Mouse (Mus musculus) liver, adult 2 months (tissue): ENCODE results near the gene Wasf2.

Experiments used
- CTCF ChIP-seq: fragments of 200-500 bp; IDR thresholded peaks from 2 replicates; pipeline ENCODE4 v1.5.1; 2011; ENCODE audit warnings: low read depth, low read length, control low read depth
- POLR2A ChIP-seq: fragments of 200-500 bp; IDR thresholded peaks from 2 replicates; pipeline ENCODE4 v1.6.1; 2011; ENCODE audit warnings: low read length, control low read depth; ENCODE audit not compliant: insufficient read depth; ENCODE audit errors: extremely low read depth

DNA sequence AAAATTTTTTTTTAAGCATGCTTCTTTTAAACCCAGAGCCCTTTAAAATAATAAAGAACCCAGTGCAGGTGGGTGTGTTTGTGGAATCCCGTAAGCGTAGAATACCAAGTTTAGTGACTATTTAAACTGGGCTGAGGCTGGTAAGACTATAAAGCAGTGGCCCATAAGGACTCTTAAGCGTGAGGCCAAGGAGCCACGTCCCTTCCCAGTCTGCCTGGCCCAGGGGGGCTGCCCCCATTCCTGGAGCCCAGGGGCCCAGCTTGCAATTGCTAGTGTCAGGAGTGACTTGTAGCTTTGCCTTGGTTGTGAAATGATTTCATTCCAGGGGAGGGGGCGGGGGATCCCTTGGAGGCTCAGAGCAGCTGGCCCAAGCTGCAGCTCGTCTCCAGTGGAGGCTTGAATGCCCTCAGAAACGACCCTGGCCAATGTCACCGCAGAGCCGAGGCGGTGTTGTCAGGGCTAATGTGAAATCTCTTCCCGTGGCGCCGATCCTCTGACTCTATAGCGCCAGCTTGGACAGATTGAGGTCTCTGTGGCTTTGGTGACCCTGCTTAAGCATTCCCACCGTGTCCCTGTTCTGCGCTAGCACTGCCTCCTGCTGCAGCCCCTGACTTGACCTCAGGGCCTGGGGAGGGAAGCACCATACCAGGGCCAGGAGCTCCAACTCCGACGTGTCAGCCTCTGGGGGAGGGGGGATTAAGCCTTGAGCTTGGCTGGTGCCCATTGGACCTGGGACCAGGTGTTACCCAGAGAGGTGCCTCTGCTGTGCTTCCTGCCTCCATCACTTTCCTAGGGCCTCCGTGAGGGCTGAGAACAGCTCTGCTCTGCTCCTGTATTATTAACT is 68.3 kb downstream of the Wasf2 start:
- TF ChIP-seq CTCF: no peak
- no peak for TF ChIP-seq POLR2A
